Mouse (Mus musculus): ENCODE results near the gene Naxe. TPM values are rescaled to one million over a fixed set of nuclear protein-coding genes. Genes with fewer than 3 reads are reported as not detected.

The Naxe gene
- 166 TPM in 2 replicates for polyA plus RNA-seq (2015; fragmentation: Nextera tagmentation; extraction: Ambion mirVana)

DNA sequence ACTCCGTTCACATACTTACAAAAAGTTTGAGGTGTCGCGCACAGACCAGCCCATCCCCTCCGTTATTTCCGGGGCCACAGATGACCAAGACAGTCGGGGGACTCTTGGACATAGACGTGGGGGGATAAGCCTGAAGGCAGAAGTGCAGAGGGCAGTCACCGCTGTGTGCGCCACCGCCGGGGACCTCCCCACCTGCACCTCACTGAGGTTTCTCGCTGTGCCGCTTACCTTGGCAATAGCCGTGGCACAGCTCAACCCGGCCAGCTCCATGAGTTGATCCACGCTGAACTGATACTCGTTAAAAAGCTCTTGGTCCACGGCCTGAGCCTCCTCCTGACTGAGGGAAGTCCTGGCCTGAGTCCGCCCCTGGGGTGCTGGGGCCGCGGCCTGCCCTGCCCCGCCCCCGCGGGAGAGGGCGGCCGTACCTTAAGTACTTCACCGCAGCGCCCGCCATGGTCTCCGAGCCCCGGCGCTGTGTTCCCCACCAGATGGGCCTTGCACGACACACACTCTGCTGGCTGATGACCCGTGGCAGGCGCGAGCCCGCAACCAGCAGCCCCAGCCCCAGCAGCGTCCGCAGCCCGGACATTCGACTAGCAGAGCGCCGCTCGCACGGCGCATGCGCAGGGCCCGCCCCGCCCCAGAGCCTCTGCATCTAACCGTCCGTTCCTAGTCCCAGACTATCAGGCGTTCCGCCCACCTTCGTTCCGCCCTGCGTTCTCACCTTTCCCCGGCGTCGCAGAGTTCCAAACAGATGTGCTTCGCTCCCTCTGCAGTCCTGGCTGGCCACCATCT lies at the start of gene Naxe:
Gene Naxe, minus strand, starts transcription at position 594 of the 795 bp plus-strand sequence.

DNA sequence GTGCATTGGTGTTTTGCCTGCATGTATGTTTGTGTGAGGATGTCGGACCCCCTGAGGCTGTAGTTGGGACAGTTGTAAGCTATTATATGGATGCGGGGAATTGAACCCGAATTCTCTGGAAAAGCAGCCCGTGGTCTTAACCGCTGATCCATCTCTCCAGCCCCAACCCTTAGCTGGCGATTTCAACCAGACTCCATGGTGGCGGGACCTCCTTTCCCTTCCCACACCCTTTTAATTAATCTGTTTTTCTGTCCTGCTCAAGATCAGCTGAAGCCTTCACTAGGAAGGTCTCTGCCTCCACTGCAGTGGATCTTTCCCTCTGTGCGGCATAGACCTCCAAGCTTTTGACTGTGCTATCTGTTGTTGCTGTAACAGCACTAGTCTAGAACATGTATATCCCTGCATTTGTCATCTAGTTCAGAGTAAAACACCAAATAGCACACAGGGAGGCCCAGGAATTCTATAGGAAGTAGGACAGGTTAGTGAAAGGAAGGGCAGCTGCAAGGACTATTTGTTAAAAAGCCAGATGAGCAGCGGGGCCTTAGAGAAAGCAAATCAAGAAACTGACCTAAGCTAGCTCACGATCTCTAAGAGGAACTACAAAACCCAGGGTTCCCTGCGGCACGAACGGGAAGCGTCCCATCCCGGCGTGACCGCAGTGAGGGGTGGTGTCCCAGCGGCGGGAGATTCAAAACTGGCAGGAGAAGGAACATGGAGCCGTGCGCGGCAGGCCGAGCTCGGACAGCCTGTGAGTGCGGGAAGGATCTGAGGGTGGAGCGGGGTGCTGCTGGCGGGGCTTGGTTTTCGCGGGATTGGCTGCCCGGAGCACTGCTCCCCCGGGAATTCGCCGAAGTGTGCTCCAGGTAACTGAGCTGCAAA lies 23.3 kb upstream of the Naxe start, which contains the start of gene Iqgap3:
Gene Iqgap3, plus strand, starts transcription at position 627 of the 879 bp plus-strand sequence.

GRCm38 (mm10) chr3:88078204-88078603 lies 19.9 kb upstream of the Naxe start, which contains the start of gene Ttc24:
Ttc24 (minus strand) TSS chr3:88078304.

DNA sequence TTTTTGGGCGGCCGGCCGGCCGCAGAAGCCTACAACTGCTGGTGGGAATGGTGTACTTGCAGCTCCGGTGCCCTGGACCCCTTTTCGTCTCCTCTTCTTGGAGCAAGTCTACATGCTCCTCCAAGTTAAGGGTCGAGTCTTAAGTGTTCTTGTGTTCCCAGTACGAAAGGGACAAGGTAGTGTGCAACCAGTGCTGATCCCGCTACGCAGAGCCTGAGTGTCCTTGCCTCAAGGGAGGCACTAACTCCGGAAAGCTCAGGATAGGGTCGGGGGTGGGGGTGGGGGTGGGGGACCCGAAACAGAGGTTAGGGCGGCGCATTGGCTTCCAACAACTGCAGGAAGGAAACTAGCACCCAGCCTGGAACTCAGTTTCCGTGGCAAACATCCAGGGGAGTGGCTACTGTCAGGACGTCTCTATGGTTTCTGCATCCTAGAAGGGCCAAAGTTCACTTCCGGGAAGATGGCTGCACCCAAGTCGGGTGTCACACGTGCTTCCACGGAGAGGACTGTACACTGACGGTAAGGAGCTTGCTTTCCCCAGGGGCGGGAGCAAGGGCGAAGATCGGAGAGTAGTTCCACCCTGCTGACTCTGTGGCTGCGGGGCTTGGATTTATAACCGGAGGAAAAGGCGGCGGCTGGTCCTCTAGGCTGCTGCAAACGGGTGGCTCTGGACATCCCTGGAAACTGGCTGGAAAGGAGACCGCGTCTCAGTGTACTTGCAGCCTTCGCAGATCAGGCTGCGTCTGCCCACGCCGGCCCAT lies 15.5 kb downstream of the Naxe start, which contains the start of gene Gpatch4:
Gene Gpatch4, plus strand, starts transcription at position 448 of the 761 bp plus-strand sequence.

DNA sequence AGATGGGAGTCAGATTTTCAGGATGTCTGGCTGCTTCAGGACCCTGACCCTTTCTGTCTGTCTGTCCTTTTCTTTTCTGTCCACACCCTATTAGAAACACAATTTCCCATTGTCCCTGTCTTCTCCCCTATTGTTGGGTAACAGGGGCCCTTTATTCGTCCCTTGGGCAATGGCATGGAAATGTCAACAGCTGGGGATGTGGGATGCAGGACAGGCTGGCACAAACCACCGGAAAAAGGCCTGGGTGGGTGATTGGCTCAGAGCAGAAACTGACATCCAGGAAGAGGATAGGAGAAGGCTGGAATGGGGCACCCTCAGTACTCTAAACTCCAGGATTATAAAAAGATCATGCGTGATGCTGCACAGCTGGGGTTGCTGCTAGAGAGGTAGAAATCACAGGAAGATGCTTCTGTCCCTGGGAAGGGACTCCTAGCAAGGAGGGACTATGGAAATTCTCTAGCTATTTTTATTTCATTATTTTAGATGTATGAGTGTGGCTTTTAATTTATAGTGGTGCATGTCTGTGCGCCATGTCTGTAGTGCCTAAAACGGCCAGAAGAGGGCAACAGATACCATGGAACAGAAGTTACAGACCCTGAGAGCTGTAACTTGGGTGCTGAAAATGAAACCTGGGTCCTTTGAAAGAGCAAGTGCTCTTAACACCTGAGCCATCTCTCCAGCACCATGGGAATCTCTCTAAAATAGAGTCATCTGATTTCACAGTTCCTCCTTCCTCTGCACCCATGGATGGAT lies 30.7 kb downstream of the Naxe start, which contains the start of gene Hapln2:
Gene Hapln2, minus strand, starts transcription at position 150 of the 753 bp plus-strand sequence.

Other genes starting within 250 kb of the Naxe start
- gene Pear1, start 234.2 kb downstream of the Naxe start, polyA plus RNA-seq (2015; fragmentation: Nextera tagmentation; extraction: Ambion mirVana) = 7.2 and 7.6 TPM in 2 replicates
- gene Sh2d2a, start 211.7 kb downstream of the Naxe start, polyA plus RNA-seq (2015; fragmentation: Nextera tagmentation; extraction: Ambion mirVana) = not detected in 2 replicates
- gene Prcc, start 172.9 kb downstream of the Naxe start, polyA plus RNA-seq (2015; fragmentation: Nextera tagmentation; extraction: Ambion mirVana) = 16.3 and 16.7 TPM in 2 replicates
- 126 and 131 TPM in 2 replicates for gene Hdgf, start 152.2 kb downstream of the Naxe start, polyA plus RNA-seq (2015; fragmentation: Nextera tagmentation; extraction: Ambion mirVana)
- gene Mrpl24, start 139.0 kb downstream of the Naxe start, polyA plus RNA-seq (2015; fragmentation: Nextera tagmentation; extraction: Ambion mirVana) = 49.6 and 51.7 TPM in 2 replicates
- gene Isg20l2, start 128.2 kb downstream of the Naxe start, polyA plus RNA-seq (2015; fragmentation: Nextera tagmentation; extraction: Ambion mirVana) = 15.5 and 16.3 TPM in 2 replicates
- 14.0 and 18.9 TPM in 2 replicates for gene Rrnad1, start 127.8 kb downstream of the Naxe start, polyA plus RNA-seq (2015; fragmentation: Nextera tagmentation; extraction: Ambion mirVana)
- gene Crabp2, start 109.8 kb downstream of the Naxe start, polyA plus RNA-seq (2015; fragmentation: Nextera tagmentation; extraction: Ambion mirVana) = 35.8 and 56.7 TPM in 2 replicates
- gene Nes, start 87.4 kb downstream of the Naxe start, polyA plus RNA-seq (2015; fragmentation: Nextera tagmentation; extraction: Ambion mirVana) = 9.6 and 10.4 TPM in 2 replicates
- 283 and 338 TPM in 2 replicates for gene Bcan, start 58.3 kb downstream of the Naxe start, polyA plus RNA-seq (2015; fragmentation: Nextera tagmentation; extraction: Ambion mirVana)
- gene Hapln2, start 30.9 kb downstream of the Naxe start, polyA plus RNA-seq (2015; fragmentation: Nextera tagmentation; extraction: Ambion mirVana) = 0.79 and 0.92 TPM in 2 replicates
- gene Gpatch4, start 15.4 kb downstream of the Naxe start, polyA plus RNA-seq (2015; fragmentation: Nextera tagmentation; extraction: Ambion mirVana) = 29.4 and 33.1 TPM in 2 replicates
- not detected in 2 replicates for gene Ttc24, start 19.8 kb upstream of the Naxe start, polyA plus RNA-seq (2015; fragmentation: Nextera tagmentation; extraction: Ambion mirVana)
- 1.1 and 1.7 TPM in 2 replicates for gene Iqgap3, start 23.5 kb upstream of the Naxe start, polyA plus RNA-seq (2015; fragmentation: Nextera tagmentation; extraction: Ambion mirVana)
- 14.9 and 18.3 TPM in 2 replicates for gene Mef2d, start 83.9 kb upstream of the Naxe start, polyA plus RNA-seq (2015; fragmentation: Nextera tagmentation; extraction: Ambion mirVana)
- gene Rhbg, start 196.2 kb upstream of the Naxe start, polyA plus RNA-seq (2015; fragmentation: Nextera tagmentation; extraction: Ambion mirVana) = 0.53 and 0.73 TPM in 2 replicates
- gene Gm38392, start 228.7 kb upstream of the Naxe start, polyA plus RNA-seq (2015; fragmentation: Nextera tagmentation; extraction: Ambion mirVana) = 0.39 and 0.50 TPM in 2 replicates
- gene Tsacc, start 238.5 kb upstream of the Naxe start, polyA plus RNA-seq (2015; fragmentation: Nextera tagmentation; extraction: Ambion mirVana) = 10.7 and 12.6 TPM in 2 replicates
- 350 and 357 TPM in 2 replicates for gene Cct3, start 238.6 kb upstream of the Naxe start, polyA plus RNA-seq (2015; fragmentation: Nextera tagmentation; extraction: Ambion mirVana)